In the genomic region with DNA sequence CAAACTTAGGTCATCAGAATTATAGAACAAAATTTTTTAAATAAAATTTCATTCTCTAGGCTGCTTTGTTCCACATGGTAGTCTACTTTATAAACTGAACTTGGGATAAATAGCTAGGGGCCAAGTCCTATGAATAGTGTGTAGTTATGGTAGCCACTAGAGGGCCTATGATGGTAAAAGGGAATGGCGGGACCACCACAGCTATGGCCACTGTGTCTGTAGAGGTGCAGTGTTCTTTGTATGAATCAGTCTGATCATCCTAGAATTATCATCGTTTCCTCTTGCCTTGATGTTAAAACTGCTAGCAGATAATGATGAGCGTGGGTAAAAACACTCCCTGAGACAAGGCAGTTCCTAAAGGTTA, we compare ENCODE assay signal across 8 mouse cellular contexts. TPM values are rescaled to one million over a fixed set of nuclear protein-coding genes. Genes with fewer than 3 reads are reported as not detected.
A peak's percentile ranks its signal among the peaks of the same experiment; 100 is the strongest.
DNase-seq lines count a peak whose midpoint lies in the region; ATAC-seq and TF ChIP-seq lines count a peak whose summit lies in the region.

No protein-coding gene starts in this region.

- H3K4me2 ChIP-seq in CH12.LX (ENCODE audit: insufficient read depth, low read depth, poor library complexity, severe bottlenecking), result peak overlapping the region; percentile 45; the same call in 1 of the 2 replicates
- H3K4me2 ChIP-seq in limb, embryonic 14.5 days (replicated peaks; ENCODE audit: low read depth, low read length, severe bottlenecking), result peak overlapping the region; percentile 48
- peak overlapping the region; percentile 64 for H3K4me2 ChIP-seq in neural tube, embryonic 15.5 days

- peak overlapping the region; percentile 26; the same call in 1 of the 2 replicates for H3K27ac ChIP-seq in CH12.LX (ENCODE audit: insufficient read depth, low read depth)
- peak overlapping the region; percentile 70; the same call in 1 of the 2 replicates for H3K27ac ChIP-seq in limb, embryonic 14.5 days (replicated peaks; ENCODE audit: low read depth, low read length)
- H3K27ac ChIP-seq in neural tube, embryonic 15.5 days (replicated peaks), result peak overlapping the region; percentile 87

- peak; percentile 77 for DNase-seq in embryo, embryonic 10 days (ENCODE audit: low spot score)
- DNase-seq in embryo, embryonic 9.5 days (ENCODE audit: extremely low spot score), result no peak
- peak; percentile 56 for DNase-seq in CH12.LX (ENCODE audit: extremely low read depth)
- peak; percentile 61 for DNase-seq in limb, embryonic 14.5 days (ENCODE audit: low spot score)
- DNase-seq in c-Kit-positive CD71-positive TER-119-positive erythroid progenitor cells, embryonic 14.5 days (ENCODE audit: low spot score), result no peak
- no peak for DNase-seq in left cerebral cortex, postnatal 36 days (ENCODE audit: low spot score in 2 of 2)

- ATAC-seq in erythroblast, adult 5-6 weeks (replicated peaks; ENCODE audit: low FRiP score, poor library complexity, severe bottlenecking), result 0 out of 2 replicates have a peak, but pooled peaks have one; percentile 7
- ATAC-seq in limb, embryonic 14.5 days (ENCODE audit: low FRiP score, low read depth), result 0 out of 2 replicates have a peak, but pooled peaks have one; percentile 54
- peak; percentile 55; the same call in 1 of the 2 replicates for ATAC-seq in neural tube, embryonic 15.5 days (ENCODE audit: low FRiP score)

- dilution Hi-C loops in CH12.LX (cut with MboI; ENCODE audit: extremely low pct_ligation_motif_present, extremely low pct_unique_long_range_greater_than_20kb, low sequenced_read_pairs), result no loop called here

- H3K9me3 ChIP-seq in CH12.LX (replicated peaks; ENCODE audit: low read length), result no peaks in the 10 kb centered on the region
- H3K9me3 ChIP-seq in limb, embryonic 14.5 days (ENCODE audit: control insufficient read depth, low read length), result no peaks in the 10 kb centered on the region
- H3K9me3 ChIP-seq in neural tube, embryonic 15.5 days (replicated peaks), result no peaks in the 10 kb centered on the region

- intact Hi-C loops in left cerebral cortex, postnatal 36 days (cut with DNase I), result no loop called here

- TF ChIP-seq RAD21 in CH12.LX (IDR thresholded peaks at IDR 0.05; ENCODE audit: low read depth, low read length), result no peak

- H3K79me2 ChIP-seq in CH12.LX (replicated peaks; ENCODE audit: control insufficient read depth, extremely low read depth, insufficient read depth, poor library complexity, severe bottlenecking), result peaks cover 44% of the 10 kb centered on the region

- WGBS in limb, embryonic 14.5 days, result 33% methylated on average over 3 of the region's 3 CpGs
- 35% methylated on average over 3 of the region's 3 CpGs for WGBS in neural tube, embryonic 15.5 days

- peak; percentile 25 to 54; a peak in 3 of 4 replicates for TF ChIP-seq CTCF in CH12.LX (conservative IDR thresholded peaks at IDR 0.05 in 1 of 2, IDR thresholded peaks at IDR 0.05 in 1 of 2; ENCODE audit: low read depth in 2 of 2, low read length in 2 of 2)

- no peak overlapping the region for H3K9ac ChIP-seq in CH12.LX (ENCODE audit: insufficient read depth, low read depth)
- H3K9ac ChIP-seq in limb, embryonic 14.5 days (ENCODE audit: low read depth, low read length, severe bottlenecking), result 0 out of 2 replicates have a peak overlapping the region, but pooled peaks have one; percentile 72
- H3K9ac ChIP-seq in neural tube, embryonic 15.5 days (replicated peaks), result peak overlapping the region; percentile 70; the same call in 1 of the 2 replicates

- no peaks in the 10 kb centered on the region for H3K27me3 ChIP-seq in CH12.LX (replicated peaks)
- H3K27me3 ChIP-seq in limb, embryonic 14.5 days (ENCODE audit: control insufficient read depth, insufficient read depth, low read length), result no peaks in the 10 kb centered on the region
- H3K27me3 ChIP-seq in neural tube, embryonic 15.5 days (replicated peaks), result no peaks in the 10 kb centered on the region

- H3K36me3 ChIP-seq in CH12.LX (replicated peaks in 1 of 2; ENCODE audit: control insufficient read depth in 1 of 2, insufficient read depth in 1 of 2, low read length in 1 of 2), result peaks cover 55 to 76% of the 10 kb centered on the region in 2 experiments
- H3K36me3 ChIP-seq in limb, embryonic 14.5 days (ENCODE audit: control insufficient read depth, insufficient read depth, low read length), result peaks cover 72% of the 10 kb centered on the region
- peaks cover 62% of the 10 kb centered on the region for H3K36me3 ChIP-seq in neural tube, embryonic 15.5 days

- H3K4me1 ChIP-seq in CH12.LX (ENCODE audit: control insufficient read depth in 1 of 2, insufficient read depth in 2 of 2), result peaks cover 2 to 35% of the 10 kb centered on the region in 2 experiments; a peak in 3 of 4 replicates
- peaks cover 19% of the 10 kb centered on the region for H3K4me1 ChIP-seq in limb, embryonic 14.5 days (ENCODE audit: control insufficient read depth, insufficient read depth, low read length)
- peaks cover 30% of the 10 kb centered on the region for H3K4me1 ChIP-seq in neural tube, embryonic 15.5 days

- peak overlapping the region in 2 of 3 experiments; percentile 48 to 66 for H3K4me3 ChIP-seq in CH12.LX (replicated peaks in 1 of 3; ENCODE audit: low read depth in 2 of 3, low read length in 2 of 3, poor library complexity in 1 of 3)
- H3K4me3 ChIP-seq in limb, embryonic 14.5 days (replicated peaks; ENCODE audit: low read length), result peak overlapping the region; percentile 62
- H3K4me3 ChIP-seq in neural tube, embryonic 15.5 days (replicated peaks), result peak overlapping the region; percentile 71

- no peak for TF ChIP-seq EP300 in CH12.LX (IDR thresholded peaks at IDR 0.05; ENCODE audit: low read length)

- in situ Hi-C loops in CH12.LX (cut with MboI; ENCODE audit: low pct_ligation_motif_present, low pct_unique_long_range_greater_than_20kb, low sequenced_read_pairs), result no loop called here

- TF ChIP-seq POLR2A in CH12.LX (IDR thresholded peaks at IDR 0.05; ENCODE audit: low read depth, low read length), result no peak
- TF ChIP-seq POLR2A in limb, embryonic 14.5 days (IDR thresholded peaks at IDR 0.05; ENCODE audit: borderline replicate concordance, extremely low read depth, insufficient read depth, insufficient read length), result no peak

TF ChIP-seq in CH12.LX, 34 proteins besides CTCF, POLR2A, EP300 and RAD21:
- TF ChIP-seq MAZ (IDR thresholded peaks at IDR 0.05; ENCODE audit: low read depth, low read length) (no peak), JUND (conservative IDR thresholded peaks at IDR 0.05; ENCODE audit: low read depth, low read length) (0 out of 2 replicates have a peak, but pooled peaks have one; percentile 2)

RNA-seq across cellular contexts. Expression of a gene that starts 0.5 kb away (rescaled TPM):
- total RNA-seq in CH12.LX (2012; rRNA removed), result 16.7 and 21.3 TPM in 2 replicates
- total RNA-seq in CH12.LX (2014; rRNA removed), result 34.3 and 38.2 TPM in 2 replicates
- polyA plus RNA-seq in CH12.LX (2012; ENCODE audit: insufficient read length, low read depth), result 24.9 and 33.3 TPM in 2 replicates
- total RNA-seq in erythroblast, adult 5-6 weeks (2015; ENCODE audit: low replicate concordance), result 4.0 and 5.9 TPM in 2 replicates
- 5.5 and 17.8 TPM in 2 replicates for total RNA-seq in erythroblast, adult 5-6 weeks (2017; ENCODE audit: low replicate concordance)
- 10.5 and 16.8 TPM in 2 replicates for polyA plus RNA-seq in limb, embryonic 14.5 days (2012; rRNA removed)
- polyA plus RNA-seq in limb, embryonic 14.5 days (2014; fragmentation: Nextera tagmentation; extraction: Ambion mirVana), result 19.1 and 22.6 TPM in 2 replicates
- polyA plus RNA-seq in neural tube, embryonic 15.5 days (2015; fragmentation: Nextera tagmentation; extraction: Ambion mirVana), result 34.9 and 37.1 TPM in 2 replicates
- 10 to 100 TPM; 20.5 to 22.4 TPM for total RNA-seq in left cerebral cortex, postnatal 36 days (2021)

RNA-seq across cellular contexts. Expression of a gene that starts 5.4 kb away (rescaled TPM):
- total RNA-seq in CH12.LX (2012; rRNA removed), result 1,886 and 1,956 TPM in 2 replicates
- total RNA-seq in CH12.LX (2014; rRNA removed), result 1,996 and 2,178 TPM in 2 replicates
- polyA plus RNA-seq in CH12.LX (2012; ENCODE audit: insufficient read length, low read depth), result 3,885 and 4,069 TPM in 2 replicates
- total RNA-seq in erythroblast, adult 5-6 weeks (2015; ENCODE audit: low replicate concordance), result 751 and 812 TPM in 2 replicates
- total RNA-seq in erythroblast, adult 5-6 weeks (2017; ENCODE audit: low replicate concordance), result 573 and 578 TPM in 2 replicates
- polyA plus RNA-seq in limb, embryonic 14.5 days (2012; rRNA removed), result 1,022 and 1,322 TPM in 2 replicates
- polyA plus RNA-seq in limb, embryonic 14.5 days (2014; fragmentation: Nextera tagmentation; extraction: Ambion mirVana), result 1,375 and 1,385 TPM in 2 replicates
- 564 and 746 TPM in 2 replicates for polyA plus RNA-seq in neural tube, embryonic 15.5 days (2015; fragmentation: Nextera tagmentation; extraction: Ambion mirVana)
- 100 to 1,000 TPM; 475 to 553 TPM for total RNA-seq in left cerebral cortex, postnatal 36 days (2021)

RNA-seq across cellular contexts. Expression of a gene that starts 5.7 kb away (rescaled TPM):
- total RNA-seq in CH12.LX (2012; rRNA removed) (49.3 and 59.6 TPM in 2 replicates), CH12.LX (2014; rRNA removed) (74.1 and 92.0 TPM in 2 replicates)
- 72.8 and 82.9 TPM in 2 replicates for polyA plus RNA-seq in CH12.LX (2012; ENCODE audit: insufficient read length, low read depth)
- 17.3 and 19.6 TPM in 2 replicates for total RNA-seq in erythroblast, adult 5-6 weeks (2015; ENCODE audit: low replicate concordance)
- 41.9 and 48.5 TPM in 2 replicates for total RNA-seq in erythroblast, adult 5-6 weeks (2017; ENCODE audit: low replicate concordance)
- 29.7 and 53.4 TPM in 2 replicates for polyA plus RNA-seq in limb, embryonic 14.5 days (2012; rRNA removed)
- 16.4 and 17.3 TPM in 2 replicates for polyA plus RNA-seq in limb, embryonic 14.5 days (2014; fragmentation: Nextera tagmentation; extraction: Ambion mirVana)
- 6.0 and 8.1 TPM in 2 replicates for polyA plus RNA-seq in neural tube, embryonic 15.5 days (2015; fragmentation: Nextera tagmentation; extraction: Ambion mirVana)
- total RNA-seq in left cerebral cortex, postnatal 36 days (2021), result 1 to 10 TPM; 2.7 to 4.2 TPM

RNA-seq across cellular contexts. Expression of a gene that starts 56.4 kb away (rescaled TPM):
- total RNA-seq in CH12.LX (2012; rRNA removed), result 0.55 and 0.59 TPM in 2 replicates
- 8.2 and 11.0 TPM in 2 replicates for total RNA-seq in CH12.LX (2014; rRNA removed)
- 16.8 and 21.0 TPM in 2 replicates for polyA plus RNA-seq in CH12.LX (2012; ENCODE audit: insufficient read length, low read depth)
- total RNA-seq in erythroblast, adult 5-6 weeks (2015; ENCODE audit: low replicate concordance), result not detected in 2 replicates
- total RNA-seq in erythroblast, adult 5-6 weeks (2017; ENCODE audit: low replicate concordance), result 0.26 TPM in 1 of 2 replicates, not detected in the other
- 0.05 TPM in 1 of 2 replicates, not detected in the other for polyA plus RNA-seq in limb, embryonic 14.5 days (2012; rRNA removed)
- 1.5 and 3.4 TPM in 2 replicates for polyA plus RNA-seq in limb, embryonic 14.5 days (2014; fragmentation: Nextera tagmentation; extraction: Ambion mirVana)
- polyA plus RNA-seq in neural tube, embryonic 15.5 days (2015; fragmentation: Nextera tagmentation; extraction: Ambion mirVana), result 2.3 and 3.2 TPM in 2 replicates
- 1 to 10 TPM; 2.4 to 2.7 TPM for total RNA-seq in left cerebral cortex, postnatal 36 days (2021)

Comparison
In these comparisons a context has a peak if more than half of its experiments do, and no peak if none do; other contexts are left out.
1. DNase-seq: peak in embryo, embryonic 10 days (single experiment), CH12.LX (single experiment) and limb, embryonic 14.5 days (single experiment); none in embryo, embryonic 9.5 days (single experiment), c-Kit-positive CD71-positive TER-119-positive erythroid progenitor cells, embryonic 14.5 days (single experiment) and left cerebral cortex, postnatal 36 days (0 of 2).
2. H3K27ac ChIP-seq: peak in every context shown above with its lines; median percentile 87 in neural tube, embryonic 15.5 days; 70 in limb, embryonic 14.5 days; 26 in CH12.LX.
3. Peak in every context shown above with its lines, with median percentiles within 50 percentile points of each other: H3K4me2 ChIP-seq, H3K4me3 ChIP-seq and ATAC-seq.